Mouse (Mus musculus): ENCODE data around the gene Klk7.

DNA sequence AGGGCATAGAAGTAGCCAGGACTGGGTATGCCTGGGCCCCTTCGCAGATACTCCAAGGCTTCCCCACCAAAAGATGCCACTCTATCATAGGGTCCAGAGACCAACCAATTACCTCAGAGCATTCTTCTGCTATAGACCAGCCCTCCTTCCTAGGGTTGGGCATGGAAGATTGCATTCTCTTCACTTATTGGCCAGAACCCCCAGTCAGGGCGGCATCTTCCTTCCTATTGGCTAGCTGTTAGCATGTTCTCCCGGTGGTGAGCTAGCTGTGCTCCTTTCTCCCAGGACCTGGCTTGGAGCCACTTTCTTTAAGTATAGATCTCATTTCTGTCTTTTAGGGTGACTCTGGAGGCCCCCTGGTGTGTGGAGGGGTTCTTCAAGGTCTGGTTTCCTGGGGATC, 38.2 kb upstream of the Klk7 start:
- TF ChIP-seq CTCF (IDR thresholded peaks at IDR 0.05): no peak
- TF ChIP-seq EP300 (IDR thresholded peaks at IDR 0.05): no peak
